Mouse (Mus musculus) ES-Bruce4 (cell line): Measurements from ENCODE around the gene Chrm2.

Experiments used
- CTCF ChIP-seq: IDR thresholded peaks from one replicate; pipeline ENCODE4 v1.8.1; 2011; ENCODE audit warnings: low read depth, low read length
- POLR2A ChIP-seq: IDR thresholded peaks from one replicate; pipeline ENCODE4 v1.8.1; 2011; ENCODE audit warnings: low read length; ENCODE audit not compliant: insufficient read depth

DNA sequence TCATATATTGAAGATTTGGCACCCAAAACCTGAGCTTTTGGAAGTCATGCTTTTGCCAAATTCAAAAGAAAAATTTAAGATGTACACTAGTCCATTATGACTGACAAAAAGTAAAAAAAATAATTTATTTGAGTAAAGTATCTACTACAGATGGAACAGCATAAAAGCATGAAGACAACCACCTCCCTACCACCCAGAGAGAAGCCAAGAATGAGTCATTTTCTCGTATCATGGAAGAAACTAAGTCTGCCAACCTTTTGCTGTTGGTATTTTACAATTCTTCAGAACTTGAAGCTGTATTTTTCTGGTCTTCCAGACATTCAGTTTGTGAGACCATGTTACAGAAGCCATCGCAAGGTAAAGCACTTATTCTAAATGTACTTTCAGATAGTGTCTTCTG lies 13.9 kb upstream of the Chrm2 start:
- TF ChIP-seq CTCF (no peak), POLR2A (no peak)
